Mouse (Mus musculus): ENCODE data around the gene Dph5.
"Not testable (repeated sequence)": the region's sequence is repeated elsewhere in the genome, so short reads cannot be mapped to it uniquely, and the experiment has no call there.

Gene Dph5

GRCm38 (mm10) chr3:115893166-115893565 is 5.5 kb downstream of the Dph5 start:
- DNase-seq (ENCODE audit: low spot score) = no peak

- no peak for DNase-seq (ENCODE audit: low spot score)
These were observed 10.8 kb downstream of the Dph5 start for GRCm38 (mm10) chr3:115898354-115898948.

GRCm38 (mm10) chr3:115902301-115902956 is 14.8 kb downstream of the Dph5 start:
- DNase-seq (ENCODE audit: low spot score) = no peak

GRCm38 (mm10) chr3:115905067-115905466 is 17.4 kb downstream of the Dph5 start:
- no peak for DNase-seq (ENCODE audit: low spot score)

GRCm38 (mm10) chr3:115905567-115905966 is 17.9 kb downstream of the Dph5 start:
- DNase-seq (ENCODE audit: low spot score) = no peak

GRCm38 (mm10) chr3:115907406-115907805 is 19.8 kb downstream of the Dph5 start:
- DNase-seq (ENCODE audit: low spot score) = not testable (repeated sequence)

GRCm38 (mm10) chr3:115924401-115925190 is 37.0 kb downstream of the Dph5 start:
- no peak for DNase-seq (ENCODE audit: low spot score)

- DNase-seq (ENCODE audit: low spot score) = no peak
These were observed 38.9 kb downstream of the Dph5 start for GRCm38 (mm10) chr3:115926531-115926930.

GRCm38 (mm10) chr3:115931701-115932100 is 44.1 kb downstream of the Dph5 start:
- DNase-seq (ENCODE audit: low spot score) = no peak

GRCm38 (mm10) chr3:115933293-115934186 is 45.9 kb downstream of the Dph5 start:
- no peak for DNase-seq (ENCODE audit: low spot score)

GRCm38 (mm10) chr3:115936734-115937599 is 49.3 kb downstream of the Dph5 start:
- peak; percentile 59 for DNase-seq (ENCODE audit: low spot score)

GRCm38 (mm10) chr3:115937807-115938206 is 50.2 kb downstream of the Dph5 start:
- no peak for DNase-seq (ENCODE audit: low spot score)

GRCm38 (mm10) chr3:115940510-115940909 is 52.9 kb downstream of the Dph5 start:
- no peak for DNase-seq (ENCODE audit: low spot score)

- DNase-seq (ENCODE audit: low spot score) = no peak
These were observed 53.8 kb downstream of the Dph5 start for GRCm38 (mm10) chr3:115941464-115941863.

GRCm38 (mm10) chr3:115944376-115944775 is 56.7 kb downstream of the Dph5 start:
- DNase-seq (ENCODE audit: low spot score) = no peak

- no peak for DNase-seq (ENCODE audit: low spot score)
These were observed 58.6 kb downstream of the Dph5 start for GRCm38 (mm10) chr3:115946272-115946671.

- DNase-seq (ENCODE audit: low spot score) = no peak
These were observed 61.7 kb downstream of the Dph5 start for GRCm38 (mm10) chr3:115949220-115949920.

- no peak for DNase-seq (ENCODE audit: low spot score)
These were observed 62.6 kb downstream of the Dph5 start for GRCm38 (mm10) chr3:115949921-115950877.

GRCm38 (mm10) chr3:115951221-115951620 is 63.6 kb downstream of the Dph5 start:
- no peak for DNase-seq (ENCODE audit: low spot score)

Data from c-Kit-positive CD71-positive TER-119-positive erythroid progenitor cells, embryonic 14.5 days (primary cell).